Mouse (Mus musculus): ENCODE measurements around the gene Gtf2a1.

GRCm38 (mm10) chr12:91569255-91569654 lies 21.0 kb downstream of the Gtf2a1 start:
- TF ChIP-seq CTCF (IDR thresholded peaks at IDR 0.05; ENCODE audit: control insufficient read depth, insufficient read depth, insufficient read length) = no peak
- TF ChIP-seq MAX (IDR thresholded peaks at IDR 0.05) = no peak
- TF ChIP-seq MYOG (IDR thresholded peaks at IDR 0.05; ENCODE audit: control insufficient read depth, extremely low read depth, insufficient read length) = no peak
- TF ChIP-seq FOSL1 (IDR thresholded peaks at IDR 0.05; ENCODE audit: insufficient read depth, low read length, poor library complexity, severe bottlenecking) = no peak
